ENCODE assay signal across 12 mouse cellular contexts in genomic region chr17:32354211-32354610, GRCm38 (mm10). TPM values are rescaled to one million over a fixed set of nuclear protein-coding genes. Genes with fewer than 3 reads are reported as not detected.
A peak's percentile ranks its signal among the peaks of the same experiment; 100 is the strongest.
DNase-seq lines count a peak whose midpoint lies in the region; ATAC-seq and TF ChIP-seq lines count a peak whose summit lies in the region.
"Had no signal": no experiment of that assay in that cellular context is flagged by ENCODE, and none has a peak within 500 bp of the region (broad histone marks: within the 10 kb centered on the region; RNA-seq: fewer than 3 reads in every experiment).

No protein-coding gene starts in this region.

- peaks cover 52% of the 10 kb centered on the region for H3K36me3 ChIP-seq in heart, postnatal 0 days (replicated peaks; ENCODE audit: control insufficient read depth, insufficient read depth, low read length)
- no peaks in the 10 kb centered on the region; the same call in 1 of the 2 replicates for H3K36me3 ChIP-seq in heart, adult 2 months (ENCODE audit: control insufficient read depth, insufficient read depth, low read length)
- peaks cover 61% of the 10 kb centered on the region for H3K36me3 ChIP-seq in neural tube, embryonic 12.5 days

- H3K27me3 ChIP-seq in cerebellum, adult 2 months (ENCODE audit: control insufficient read depth, insufficient read depth, low read length) = no peaks in the 10 kb centered on the region
- H3K27me3 ChIP-seq in heart, postnatal 0 days (ENCODE audit: control insufficient read depth, insufficient read depth, low read length) = no peaks in the 10 kb centered on the region
- no peaks in the 10 kb centered on the region for H3K27me3 ChIP-seq in heart, adult 2 months (ENCODE audit: control insufficient read depth, insufficient read depth, low read length)
- no peaks in the 10 kb centered on the region for H3K27me3 ChIP-seq in neural tube, embryonic 12.5 days (replicated peaks)
- H3K27me3 ChIP-seq: limb, embryonic 13.5 days; lung, embryonic 15.5 days; megakaryocyte, embryonic 14.5 days; stomach, embryonic 15.5 days had no signal

- H3K4me2 ChIP-seq in heart, postnatal 0 days (ENCODE audit: low read depth, low read length) = no peak overlapping the region
- no peak overlapping the region for H3K4me2 ChIP-seq in neural tube, embryonic 12.5 days (replicated peaks)
- H3K4me2 ChIP-seq: limb, embryonic 13.5 days; lung, embryonic 15.5 days; stomach, embryonic 15.5 days had no signal

- no peak overlapping the region for H3K27ac ChIP-seq in cerebellum, adult 2 months (ENCODE audit: insufficient read depth, low read length)
- H3K27ac ChIP-seq in heart, postnatal 0 days (ENCODE audit: low read depth) = peak overlapping the region; percentile 58
- H3K27ac ChIP-seq in heart, adult 2 months = no peak overlapping the region
- no peak overlapping the region for H3K27ac ChIP-seq in neural tube, embryonic 12.5 days
- H3K27ac ChIP-seq: limb, embryonic 13.5 days; lung, embryonic 15.5 days; stomach, embryonic 15.5 days had no signal

- no peak for TF ChIP-seq EP300 in heart, postnatal 0 days (IDR thresholded peaks at IDR 0.05; ENCODE audit: low read depth)
- no peak for TF ChIP-seq EP300 in heart, adult 2 months (IDR thresholded peaks at IDR 0.05; ENCODE audit: insufficient read depth, low read depth, low read length)

- H3K9ac ChIP-seq in heart, postnatal 0 days (replicated peaks; ENCODE audit: low read depth, low read length) = no peak overlapping the region
- no peak overlapping the region for H3K9ac ChIP-seq in heart, adult 2 months (ENCODE audit: low read depth, low read length)
- 0 out of 2 replicates have a peak overlapping the region, but pooled peaks have one; percentile 21 for H3K9ac ChIP-seq in neural tube, embryonic 12.5 days
- H3K9ac ChIP-seq: limb, embryonic 13.5 days; lung, embryonic 15.5 days; stomach, embryonic 15.5 days had no signal

- H3K4me1 ChIP-seq in cerebellum, adult 2 months (ENCODE audit: control insufficient read depth, insufficient read depth, low read length) = peaks cover 9% of the 10 kb centered on the region
- H3K4me1 ChIP-seq in heart, postnatal 0 days (ENCODE audit: control insufficient read depth, insufficient read depth) = peaks cover 11% of the 10 kb centered on the region; the same call in 1 of the 2 replicates
- H3K4me1 ChIP-seq in heart, adult 2 months (ENCODE audit: control insufficient read depth, insufficient read depth, low read length) = peaks cover 1% of the 10 kb centered on the region; the same call in 1 of the 2 replicates
- peaks cover 5% of the 10 kb centered on the region; the same call in 1 of the 2 replicates for H3K4me1 ChIP-seq in neural tube, embryonic 12.5 days

- H3K4me3 ChIP-seq in cerebellum, adult 2 months (replicated peaks; ENCODE audit: insufficient read depth, low read depth, low read length) = no peak overlapping the region
- H3K4me3 ChIP-seq in heart, postnatal 0 days (ENCODE audit: low read depth, low read length) = no peak overlapping the region
- H3K4me3 ChIP-seq in heart, adult 2 months = no peak overlapping the region
- no peak overlapping the region for H3K4me3 ChIP-seq in neural tube, embryonic 12.5 days
- H3K4me3 ChIP-seq: limb, embryonic 13.5 days; lung, embryonic 15.5 days; megakaryocyte, embryonic 14.5 days; stomach, embryonic 15.5 days had no signal

- no peaks in the 10 kb centered on the region for H3K9me3 ChIP-seq in heart, postnatal 0 days (replicated peaks; ENCODE audit: control insufficient read depth, low read length)
- H3K9me3 ChIP-seq in neural tube, embryonic 12.5 days = no peaks in the 10 kb centered on the region
- H3K9me3 ChIP-seq: limb, embryonic 13.5 days; lung, embryonic 15.5 days; megakaryocyte, embryonic 14.5 days; stomach, embryonic 15.5 days had no signal

- no peaks in the 10 kb centered on the region for H3K79me2 ChIP-seq in heart, adult 2 months (replicated peaks; ENCODE audit: control insufficient read depth, insufficient read depth, low read length)

- TF ChIP-seq CTCF in cerebellum, adult 2 months (IDR thresholded peaks at IDR 0.05; ENCODE audit: borderline replicate concordance, insufficient read depth, low read depth, low read length) = no peak
- TF ChIP-seq CTCF in heart, postnatal 0 days (IDR thresholded peaks at IDR 0.05; ENCODE audit: low read depth) = no peak
- no peak for TF ChIP-seq CTCF in heart, adult 2 months (IDR thresholded peaks at IDR 0.05)

- WGBS in cerebellum, adult 2 months = 18% methylated on average over 5 of the region's 5 CpGs
- 57% methylated on average over 5 of the region's 5 CpGs for WGBS in heart, postnatal 0 days
- 59% methylated on average over 5 of the region's 5 CpGs for WGBS in heart, adult 2 months
- 62% methylated on average over 5 of the region's 5 CpGs for WGBS in neural tube, embryonic 12.5 days

- ATAC-seq in heart, postnatal 0 days (ENCODE audit: insufficient read depth, low read depth) = no peak
- no peak for ATAC-seq in neural tube, embryonic 12.5 days (ENCODE audit: low FRiP score, low read depth)

- intact Hi-C loops in heart, adult 2 months (cut with DNase I) = loop anchor here (5.0 kb wide), 1 partner anchor 33 kb away; the partner anchor contains the start of gene Wiz

- no peak for TF ChIP-seq POLR2A in cerebellum, adult 2 months (IDR thresholded peaks at IDR 0.05; ENCODE audit: borderline replicate concordance, insufficient read depth, low read length)
- TF ChIP-seq POLR2A in heart, adult 2 months (IDR thresholded peaks at IDR 0.05; ENCODE audit: insufficient read depth, low read depth, low read length) = no peak

- peak; percentile 46 for DNase-seq in cerebellum, adult 9-11 months
- DNase-seq in cerebellum, adult 2 months = no peak
- DNase-seq in heart, postnatal 0 days (ENCODE audit: low spot score) = no peak
- DNase-seq in heart, adult 2 months = no peak
- DNase-seq in neural tube, embryonic 10.5 days (ENCODE audit: extremely low spot score, low spot score) = no peak
- DNase-seq in gastrocnemius, postnatal 10 days = no peak
- DNase-seq in yolk sac, embryonic 10.5 days (ENCODE audit: low spot score) = no peak

RNA-seq across cellular contexts. Expression of gene Akap8l, which starts 3.8 kb away (rescaled TPM):
- polyA plus RNA-seq in cerebellum, adult 2 months (2012; rRNA removed) = 279 and 287 TPM in 2 replicates
- total RNA-seq in heart, postnatal 0 days (2014; rRNA removed; ENCODE audit: low replicate concordance) = 38.5 and 80.6 TPM in 2 replicates
- 66.4 and 70.8 TPM in 2 replicates for polyA plus RNA-seq in heart, postnatal 0 days (2015; fragmentation: Nextera tagmentation; extraction: Ambion mirVana)
- 10 to 100 TPM; 50.3 to 51.2 TPM for total RNA-seq in heart, adult 2 months (2021)
- 55.1 and 67.3 TPM in 2 replicates for polyA plus RNA-seq in heart, adult 2 months (2012; rRNA removed)
- polyA plus RNA-seq in neural tube, embryonic 12.5 days (2016; fragmentation: Nextera tagmentation; extraction: Ambion mirVana) = 135 and 136 TPM in 2 replicates
- total RNA-seq in gastrocnemius, postnatal 10 days (2021) = 10 to 100 TPM; 23.7 to 39.9 TPM

RNA-seq across cellular contexts. Expression of gene Akap8, which starts 33.2 kb away (rescaled TPM):
- polyA plus RNA-seq in cerebellum, adult 2 months (2012; rRNA removed) = 117 and 127 TPM in 2 replicates
- 65.8 and 110 TPM in 2 replicates for total RNA-seq in heart, postnatal 0 days (2014; rRNA removed; ENCODE audit: low replicate concordance)
- polyA plus RNA-seq in heart, postnatal 0 days (2015; fragmentation: Nextera tagmentation; extraction: Ambion mirVana) = 31.0 and 40.2 TPM in 2 replicates
- 10 to 100 TPM; 38.9 to 40.7 TPM for total RNA-seq in heart, adult 2 months (2021)
- polyA plus RNA-seq in heart, adult 2 months (2012; rRNA removed) = 32.2 and 40.4 TPM in 2 replicates
- 124 and 126 TPM in 2 replicates for polyA plus RNA-seq in neural tube, embryonic 12.5 days (2016; fragmentation: Nextera tagmentation; extraction: Ambion mirVana)
- 10 to 100 TPM; 37.6 to 50.2 TPM for total RNA-seq in gastrocnemius, postnatal 10 days (2021)

RNA-seq across cellular contexts. Expression of gene Wiz, which starts 35.0 kb away (rescaled TPM):
- polyA plus RNA-seq in cerebellum, adult 2 months (2012; rRNA removed) = 48.5 and 51.2 TPM in 2 replicates
- 14.2 and 21.4 TPM in 2 replicates for total RNA-seq in heart, postnatal 0 days (2014; rRNA removed; ENCODE audit: low replicate concordance)
- polyA plus RNA-seq in heart, postnatal 0 days (2015; fragmentation: Nextera tagmentation; extraction: Ambion mirVana) = 6.8 and 7.0 TPM in 2 replicates
- total RNA-seq in heart, adult 2 months (2021) = 10 to 100 TPM; 16.0 to 16.6 TPM
- polyA plus RNA-seq in heart, adult 2 months (2012; rRNA removed) = 17.2 and 17.4 TPM in 2 replicates
- 41.4 and 50.5 TPM in 2 replicates for polyA plus RNA-seq in neural tube, embryonic 12.5 days (2016; fragmentation: Nextera tagmentation; extraction: Ambion mirVana)
- total RNA-seq in gastrocnemius, postnatal 10 days (2021) = 10 to 100 TPM; 17.5 to 24.5 TPM

RNA-seq across cellular contexts. Expression of gene Rasal3, which starts 49.2 kb away (rescaled TPM):
- polyA plus RNA-seq in cerebellum, adult 2 months (2012; rRNA removed) = 0.92 and 1.2 TPM in 2 replicates
- total RNA-seq in heart, postnatal 0 days (2014; rRNA removed; ENCODE audit: low replicate concordance) = 7.3 and 15.0 TPM in 2 replicates
- 0.40 TPM in 2 replicates for polyA plus RNA-seq in heart, postnatal 0 days (2015; fragmentation: Nextera tagmentation; extraction: Ambion mirVana)
- under 1 TPM; 0.70 to 0.98 TPM for total RNA-seq in heart, adult 2 months (2021)
- polyA plus RNA-seq in heart, adult 2 months (2012; rRNA removed) = 1.1 and 4.2 TPM in 2 replicates
- 0.66 and 1.7 TPM in 2 replicates for polyA plus RNA-seq in neural tube, embryonic 12.5 days (2016; fragmentation: Nextera tagmentation; extraction: Ambion mirVana)
- under 1 TPM; 0.70 to 0.90 TPM for total RNA-seq in gastrocnemius, postnatal 10 days (2021)
